Mouse (Mus musculus): ENCODE data around the gene Sec31a.

Gene Sec31a

DNA sequence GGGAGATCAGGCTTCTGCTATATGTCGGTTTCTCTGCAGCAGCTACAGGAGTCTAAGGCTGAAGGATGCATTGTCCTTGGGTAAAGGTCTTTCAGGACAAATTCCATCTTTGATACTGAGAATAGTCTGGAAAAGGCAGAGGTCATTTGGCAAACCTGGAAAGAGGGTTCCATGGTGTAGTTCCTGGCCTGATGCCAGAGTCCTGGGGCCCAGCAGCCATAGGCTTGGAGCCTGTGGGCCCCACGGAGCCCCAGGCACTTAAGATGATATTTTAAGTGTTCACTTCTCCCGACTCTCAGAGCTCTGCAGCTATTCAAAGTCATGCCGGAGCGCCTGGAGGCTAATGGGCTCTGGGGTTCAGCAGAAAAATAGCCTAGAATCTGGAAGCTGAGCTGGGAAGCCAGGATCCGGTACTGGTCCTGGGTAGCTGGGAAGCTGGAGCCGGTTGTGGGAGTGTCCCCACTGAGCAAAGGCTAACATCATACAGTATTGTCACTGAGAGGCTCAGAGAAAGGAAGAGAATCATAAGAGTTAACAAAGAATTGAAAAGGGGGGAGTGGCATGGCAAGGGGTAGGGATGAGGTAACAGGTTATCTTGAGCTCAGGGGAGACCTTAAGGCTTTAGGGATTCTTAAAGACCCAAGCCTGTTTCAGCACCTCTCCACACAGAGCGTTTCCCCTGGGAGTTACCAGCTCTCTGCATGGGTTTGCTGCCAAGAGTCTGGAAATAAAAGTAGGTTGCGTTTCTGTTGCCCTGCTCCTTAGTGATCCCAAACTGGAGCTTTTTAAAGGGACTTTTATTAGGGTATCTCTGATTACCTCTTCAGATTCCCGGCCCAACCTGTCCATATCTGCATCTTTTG, 62.8 kb downstream of the Sec31a start:
- DNase-seq (ENCODE audit: low read depth in 1 of 2, low spot score in 2 of 2) = no peak

DNA sequence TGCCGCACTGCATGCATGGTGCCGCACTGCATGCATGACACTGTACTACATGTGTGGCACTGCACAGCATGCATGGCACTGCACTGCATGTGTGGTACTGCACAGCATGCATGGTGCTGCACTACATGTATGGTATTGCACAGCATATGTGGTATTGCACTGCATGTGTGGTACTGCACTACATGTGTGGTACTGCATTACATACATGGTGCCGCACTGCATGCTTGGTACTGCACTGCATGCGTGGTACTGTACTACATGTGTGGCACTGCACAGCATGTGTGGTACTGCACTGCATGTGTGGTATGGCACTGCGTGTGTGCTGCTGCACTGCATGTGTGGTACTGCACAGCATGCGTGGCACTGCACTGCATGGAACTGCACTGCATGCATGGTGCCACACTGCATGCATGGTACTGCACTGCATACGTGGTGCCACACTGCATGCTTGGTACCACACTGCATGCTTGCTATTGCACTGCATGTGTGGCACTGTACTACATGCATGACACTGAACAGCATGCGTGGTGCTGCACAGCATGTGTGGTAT, 65.1 kb downstream of the Sec31a start:
- no peak for DNase-seq (ENCODE audit: low read depth in 1 of 2, low spot score in 2 of 2)

DNA sequence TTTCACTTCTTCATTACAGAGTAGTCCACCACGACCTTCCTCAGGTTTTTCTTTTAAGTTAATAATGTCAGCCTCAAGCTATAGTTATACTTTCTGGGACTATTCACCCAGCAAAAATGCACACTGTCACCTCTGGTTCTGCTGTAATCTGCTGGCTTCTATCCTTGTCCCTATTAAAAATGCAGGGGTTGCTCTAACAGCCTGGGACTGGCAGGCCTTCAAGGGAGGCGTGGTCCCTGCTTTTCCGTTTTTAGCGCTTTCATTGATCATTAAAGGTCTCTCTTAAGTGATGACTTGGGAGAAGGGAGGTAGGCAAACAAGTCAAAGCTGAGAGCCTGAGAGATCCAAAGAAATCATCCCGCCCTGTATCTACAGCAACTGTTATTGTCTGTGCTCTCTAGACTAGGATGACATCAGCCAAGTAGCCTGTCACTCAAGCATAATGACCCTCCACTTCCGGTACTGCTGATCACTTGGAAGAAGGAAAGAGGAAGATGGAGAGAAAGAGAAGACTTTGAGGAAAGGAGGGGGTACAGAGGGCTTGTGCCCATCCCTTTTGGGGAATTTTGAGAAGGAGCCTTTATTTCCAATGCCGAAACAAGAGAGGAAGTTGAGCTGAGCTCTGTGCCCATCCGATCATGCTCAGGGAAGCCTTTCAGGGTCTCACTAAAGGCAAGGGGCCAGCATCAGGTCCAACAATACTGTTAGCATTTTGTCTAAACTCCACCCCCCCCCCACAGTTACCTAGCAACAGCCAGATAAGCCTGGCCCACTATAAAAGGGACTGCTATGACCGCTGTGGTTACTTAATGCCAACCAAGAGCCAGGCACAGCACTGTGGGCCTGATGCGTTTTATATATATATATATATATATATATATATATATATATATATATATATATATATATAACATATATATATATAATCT, 66.5 kb downstream of the Sec31a start:
- DNase-seq (ENCODE audit: low read depth in 1 of 2, low spot score in 2 of 2) = no peak

DNA sequence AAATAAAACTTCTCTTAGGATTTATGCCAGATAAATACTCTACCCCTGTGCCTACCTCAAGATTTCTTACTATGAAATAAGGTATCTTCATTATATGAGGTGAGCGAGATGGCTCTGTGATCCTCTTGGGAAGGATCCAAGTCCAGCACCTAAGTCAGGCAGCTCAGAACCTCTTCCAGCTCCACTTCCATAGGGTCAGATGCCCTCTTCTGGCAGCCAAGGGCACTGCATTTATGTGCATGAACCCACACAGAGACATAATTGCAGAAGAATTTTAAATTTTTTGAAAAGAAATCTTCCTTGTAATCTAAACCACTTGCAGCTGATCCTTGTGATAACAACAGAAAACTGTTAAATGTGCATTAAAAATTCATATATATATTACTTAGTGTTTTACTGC, 70.9 kb downstream of the Sec31a start:
- DNase-seq (ENCODE audit: low read depth in 1 of 2, low spot score in 2 of 2) = no peak

DNA sequence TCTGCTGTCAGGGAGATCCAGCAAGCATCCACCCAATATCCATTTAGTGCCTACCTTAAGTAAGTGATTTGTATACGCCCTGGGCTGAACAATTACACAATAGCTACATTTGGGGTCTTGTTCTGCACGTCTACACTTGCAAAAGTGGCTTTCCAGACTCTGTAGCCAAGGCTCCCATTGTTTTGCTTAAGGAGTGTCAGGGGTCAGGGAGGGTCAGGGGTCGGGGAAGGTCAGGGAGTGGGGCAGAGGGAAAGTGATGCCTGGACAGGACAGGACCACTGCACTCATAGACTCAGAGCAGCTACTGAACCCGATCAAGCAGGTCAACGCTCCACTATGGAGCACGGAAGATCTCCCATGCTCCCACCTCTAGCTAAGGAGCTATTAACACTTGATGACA, 72.9 kb downstream of the Sec31a start:
- no peak for DNase-seq (ENCODE audit: low read depth in 1 of 2, low spot score in 2 of 2)

DNA sequence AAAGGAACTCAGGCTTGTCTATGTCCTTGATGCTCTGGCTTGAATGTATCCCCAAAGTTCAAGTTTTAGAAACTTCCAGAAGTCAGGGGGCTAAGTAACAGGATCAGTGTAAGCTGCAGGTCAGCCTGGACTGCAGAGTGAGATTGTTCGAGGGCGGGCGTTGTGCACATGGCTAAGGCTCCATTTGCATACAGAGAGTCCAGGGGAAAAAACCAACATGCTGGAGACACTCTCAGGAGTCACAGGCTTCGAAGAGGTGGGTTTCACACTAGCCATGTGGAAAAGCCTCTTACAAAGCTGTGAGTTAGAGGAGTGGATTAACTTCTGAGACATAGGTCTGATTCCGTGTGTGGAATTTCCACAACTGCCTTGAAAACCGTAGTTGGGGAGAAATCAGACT, 73.6 kb downstream of the Sec31a start:
- DNase-seq (ENCODE audit: low read depth in 1 of 2, low spot score in 2 of 2) = no peak

DNA sequence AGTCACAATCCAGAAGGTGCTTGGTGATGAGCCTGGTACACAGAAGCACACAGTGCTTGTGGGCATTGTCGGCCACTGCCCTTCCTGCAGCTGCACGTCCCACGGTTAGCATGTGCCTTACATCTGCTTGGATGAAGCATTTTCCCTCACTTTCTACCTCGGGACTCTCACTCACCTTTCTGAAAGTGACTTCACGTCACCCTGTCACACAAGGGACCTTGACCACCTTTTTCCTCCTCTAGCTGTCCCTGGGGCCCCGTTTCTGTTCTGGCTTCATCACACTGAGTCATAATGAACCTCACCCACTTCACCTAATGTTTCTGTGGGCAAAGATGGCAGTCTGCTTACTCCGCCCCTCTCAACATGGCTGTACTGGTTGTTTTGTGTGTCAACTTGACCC, 75.0 kb downstream of the Sec31a start:
- no peak for DNase-seq (ENCODE audit: low read depth in 1 of 2, low spot score in 2 of 2)

DNA sequence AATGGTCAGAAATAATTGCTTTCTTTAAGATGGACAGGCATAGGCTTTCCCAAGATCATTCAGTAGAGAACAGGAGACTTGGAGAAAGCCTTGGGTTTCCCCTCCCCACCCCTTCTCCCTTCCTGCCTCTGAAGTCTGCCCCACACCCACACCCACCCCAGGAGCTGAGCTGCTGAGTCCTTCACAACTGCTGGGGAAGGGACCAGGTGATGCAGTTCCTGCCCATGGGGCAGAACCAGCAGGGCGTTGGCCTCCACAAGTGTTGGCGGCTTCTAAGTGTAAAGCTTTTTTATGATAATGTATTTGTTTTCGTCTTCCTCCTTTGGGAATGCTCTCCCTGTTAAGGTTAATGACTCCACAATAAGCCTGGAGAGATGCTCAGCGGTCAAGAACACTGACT, 78.2 kb downstream of the Sec31a start:
- DNase-seq (ENCODE audit: low read depth in 1 of 2, low spot score in 2 of 2) = no peak

DNA sequence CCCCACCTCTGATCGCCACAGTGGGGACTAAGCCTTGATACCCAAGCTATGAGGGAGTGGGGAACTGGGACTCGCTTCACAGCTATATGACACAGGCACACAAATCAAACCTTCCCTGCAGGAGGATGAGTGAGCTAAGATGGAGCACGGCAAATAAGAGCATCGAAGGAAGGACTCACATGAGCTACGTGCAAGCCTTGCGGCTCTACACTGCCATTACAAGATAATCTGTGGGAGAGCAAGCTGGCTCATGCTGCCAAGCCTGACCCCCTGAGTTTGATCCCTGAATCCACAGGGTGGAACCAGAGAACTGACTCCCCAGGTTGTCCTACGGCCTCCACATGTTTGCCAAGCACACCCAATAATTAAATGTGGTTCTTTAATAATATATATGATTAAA, 79.2 kb downstream of the Sec31a start:
- no peak for DNase-seq (ENCODE audit: low read depth in 1 of 2, low spot score in 2 of 2)

DNA sequence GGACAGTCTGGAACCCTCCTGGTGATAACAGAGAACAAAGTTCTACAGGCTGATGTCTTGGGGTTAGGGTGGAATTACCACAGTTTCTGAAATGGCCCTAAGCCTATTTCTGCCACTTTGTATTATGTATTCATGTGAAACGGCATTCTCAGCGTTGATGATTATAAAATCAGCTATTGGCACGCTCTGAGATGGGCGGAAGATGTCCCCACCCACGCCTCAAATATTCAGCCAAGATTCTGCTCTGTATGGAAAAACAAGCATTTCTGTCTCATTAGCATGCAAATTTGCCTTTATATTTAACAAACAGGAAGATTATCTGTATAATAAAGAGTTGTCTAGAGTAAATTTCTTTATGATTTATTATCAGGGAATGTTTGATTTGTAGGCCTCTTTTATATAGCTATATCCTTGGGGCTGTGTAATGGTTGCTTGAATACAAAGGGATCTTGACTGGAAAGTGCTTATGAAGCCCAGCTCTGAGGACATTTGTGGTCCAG, 80.4 kb downstream of the Sec31a start:
- DNase-seq (ENCODE audit: low read depth in 1 of 2, low spot score in 2 of 2) = no peak

DNA sequence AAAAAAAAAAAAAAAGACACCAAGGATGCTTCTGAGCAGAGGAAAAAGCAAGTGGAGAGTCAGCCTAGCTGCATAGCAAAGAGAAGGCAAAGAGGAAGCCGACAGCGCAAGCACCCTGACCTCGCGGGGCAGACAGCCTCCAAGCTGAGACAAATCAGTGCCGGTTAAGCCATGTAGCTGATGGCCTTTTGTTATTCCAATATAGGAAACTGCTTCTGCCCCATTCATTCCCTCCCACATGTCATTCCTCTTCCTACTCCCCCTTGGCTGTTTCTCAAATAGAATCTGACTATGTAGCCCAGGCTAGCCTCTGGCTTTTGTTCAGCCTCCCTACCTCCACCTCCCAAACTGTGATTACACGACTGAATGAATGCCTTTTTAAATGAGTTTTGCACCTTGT, 81.3 kb downstream of the Sec31a start:
- DNase-seq (ENCODE audit: low read depth in 1 of 2, low spot score in 2 of 2) = no peak

DNA sequence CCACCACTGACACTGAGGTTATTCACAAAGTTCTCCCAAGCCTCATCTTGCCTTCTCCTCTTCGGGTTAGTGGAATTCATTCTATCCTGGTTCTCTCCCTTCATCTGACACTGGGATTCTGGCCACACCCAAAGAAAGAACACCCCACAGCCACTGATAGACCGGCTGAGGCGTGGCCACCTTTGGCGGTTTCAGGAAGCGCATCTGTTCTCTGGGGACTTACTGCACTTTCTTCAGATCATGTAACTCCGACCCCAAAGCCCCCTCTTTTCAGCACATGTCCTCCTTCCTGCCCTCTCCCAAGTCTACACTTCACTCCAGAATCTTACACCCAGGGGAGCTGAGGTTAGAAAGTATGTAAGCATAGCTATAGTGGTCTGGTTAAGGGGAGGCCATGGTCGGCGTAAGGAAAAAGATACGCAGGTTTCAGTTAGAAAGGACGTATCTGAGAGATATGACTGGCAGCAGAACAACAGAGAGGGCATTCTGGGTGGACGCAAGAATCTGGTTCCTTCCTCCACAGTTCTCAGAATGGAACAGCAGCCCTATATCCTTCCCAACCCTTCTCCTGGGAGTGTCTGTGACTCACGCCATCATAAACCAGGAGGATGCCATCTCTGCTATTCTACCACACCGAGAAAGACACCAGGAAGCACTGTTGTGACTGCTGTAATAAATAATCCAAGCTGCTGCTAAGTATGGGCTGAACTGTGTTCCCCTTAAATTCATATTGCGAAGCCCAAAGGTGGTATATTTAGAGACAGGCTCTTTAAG, 82.2 kb downstream of the Sec31a start:
- DNase-seq (ENCODE audit: low read depth in 1 of 2, low spot score in 2 of 2) = no peak

DNA sequence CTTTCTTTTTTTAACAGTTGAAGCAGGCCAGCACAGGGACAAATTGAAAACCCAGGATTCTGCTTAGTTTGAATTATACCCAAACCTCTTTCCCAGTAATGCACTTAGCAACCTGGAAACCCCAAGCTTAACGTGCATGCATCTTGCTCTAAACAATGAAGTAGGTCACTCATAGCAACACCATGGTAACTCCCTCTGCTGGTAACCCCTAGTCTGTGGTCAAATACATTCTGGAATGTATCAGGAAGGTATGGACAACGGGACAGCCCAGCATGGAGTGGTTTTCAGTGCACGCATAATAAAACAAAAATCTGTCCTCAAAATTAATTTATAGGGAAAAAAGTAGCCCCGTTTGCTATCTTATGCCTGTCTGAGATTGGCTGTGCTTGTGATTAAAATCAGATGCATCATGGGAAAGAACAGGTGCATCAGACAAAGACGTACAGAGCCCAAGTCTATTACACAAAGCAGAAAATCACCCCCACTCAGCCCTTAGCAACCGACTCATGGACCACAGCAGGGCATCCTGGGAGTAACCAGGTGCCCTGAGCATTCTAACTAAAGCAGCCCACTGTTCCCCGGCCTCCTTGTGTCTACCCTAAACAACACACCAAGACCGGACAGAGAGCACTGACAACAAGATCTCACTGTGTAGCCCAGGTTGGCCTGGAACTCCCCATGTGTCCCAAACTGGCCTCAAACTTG, 83.6 kb downstream of the Sec31a start:
- no peak for DNase-seq (ENCODE audit: low read depth in 1 of 2, low spot score in 2 of 2)

DNA sequence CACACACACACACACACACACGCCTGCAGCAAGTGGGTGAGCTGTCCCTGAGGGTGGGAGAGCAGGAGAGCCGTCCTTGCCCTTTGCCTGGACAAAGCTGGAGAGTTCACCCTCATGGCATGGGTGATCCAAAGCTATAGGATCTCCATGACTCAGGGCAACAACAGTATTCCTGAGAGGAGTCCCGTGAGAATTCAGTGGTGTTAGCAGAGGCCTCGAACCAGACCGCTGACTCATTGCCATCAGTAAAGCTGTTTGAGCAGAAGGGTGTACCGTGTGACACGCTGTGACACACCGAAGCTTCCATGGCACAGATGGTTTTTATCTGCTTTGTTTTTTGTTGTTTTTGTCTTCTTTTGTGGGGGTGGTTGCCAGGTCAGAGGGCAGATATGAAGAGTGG, 84.4 kb downstream of the Sec31a start:
- DNase-seq (ENCODE audit: low read depth in 1 of 2, low spot score in 2 of 2) = no peak

DNA sequence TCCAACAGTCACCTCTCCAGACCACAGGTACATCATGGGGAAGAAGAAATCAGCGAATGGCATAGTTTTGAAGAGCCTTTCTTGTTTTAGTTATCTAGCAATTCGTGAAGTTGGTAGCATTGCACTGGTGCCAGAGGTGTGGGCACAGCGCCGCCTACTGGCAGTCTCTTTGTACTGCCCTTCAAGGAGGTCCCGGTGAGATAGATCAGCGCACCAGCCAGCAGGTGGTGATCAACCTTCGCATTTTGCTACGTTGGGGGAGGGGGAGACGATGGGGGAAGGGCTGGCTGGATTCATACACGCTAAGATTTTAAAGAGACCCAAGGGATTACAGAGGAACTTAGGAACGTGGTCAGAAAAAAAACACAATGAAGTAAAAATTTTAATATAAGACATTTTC, 94.0 kb downstream of the Sec31a start:
- peak; percentile 10 to 19 for DNase-seq (ENCODE audit: low read depth in 1 of 2, low spot score in 2 of 2)

DNA sequence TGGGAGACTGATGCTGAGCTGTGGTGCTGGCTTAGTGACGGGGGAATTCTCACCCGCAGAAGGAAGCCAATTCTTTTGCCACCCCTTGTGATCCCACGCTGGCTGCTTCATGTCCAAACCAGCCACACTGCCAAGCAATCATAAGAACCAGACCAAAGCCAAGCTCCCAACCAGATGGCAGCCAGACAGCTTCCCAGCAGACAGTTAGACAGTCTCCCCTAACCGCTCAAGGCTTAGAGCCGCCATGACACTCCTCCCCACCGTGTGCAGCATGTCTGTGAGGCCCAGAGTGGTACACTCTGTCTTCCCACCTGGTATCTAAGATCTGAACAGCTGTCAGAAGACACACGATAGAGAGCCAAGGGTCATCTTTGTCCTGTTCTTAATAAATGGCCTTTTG, 98.2 kb downstream of the Sec31a start:
- DNase-seq (ENCODE audit: low read depth in 1 of 2, low spot score in 2 of 2) = no peak

DNA sequence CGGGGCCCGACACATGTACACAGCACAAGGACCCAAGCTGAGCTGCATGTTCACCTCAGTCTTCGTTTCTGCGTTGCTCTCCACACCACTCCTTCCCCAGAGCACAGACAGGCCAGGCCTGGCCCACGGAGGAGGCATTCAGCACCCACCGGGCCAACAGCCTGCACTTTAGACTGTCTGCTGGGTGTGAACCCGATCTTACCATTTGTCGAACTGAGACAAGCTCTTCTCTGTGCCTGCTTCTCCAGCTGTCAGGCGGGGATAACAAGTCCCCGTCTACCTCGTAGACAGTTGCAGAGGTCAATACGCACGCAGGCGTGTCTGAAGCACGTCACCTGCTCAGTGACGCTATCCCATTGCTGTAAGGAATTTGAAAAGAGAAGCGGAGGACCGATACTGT, 99.0 kb downstream of the Sec31a start:
- no peak for DNase-seq (ENCODE audit: low read depth in 1 of 2, low spot score in 2 of 2)

DNA sequence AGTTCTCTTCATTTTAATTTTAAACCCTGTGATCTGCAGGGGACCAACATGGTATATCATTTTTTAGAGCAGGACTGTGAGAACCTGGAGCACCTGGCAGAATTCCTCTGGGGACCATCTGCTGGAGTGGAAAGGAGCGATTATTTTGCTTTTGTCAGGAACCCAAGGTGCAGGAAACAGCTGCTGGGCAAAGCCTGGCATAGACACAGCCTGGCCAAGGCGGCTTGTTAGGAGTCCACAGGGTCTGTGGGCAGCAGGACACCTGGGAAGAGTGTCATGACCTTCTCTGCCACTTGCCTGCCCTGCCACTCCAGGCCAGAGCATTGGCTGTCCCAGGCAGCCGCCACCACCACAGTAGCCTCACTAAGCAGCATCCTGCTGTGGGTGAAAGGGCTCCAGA, 100.4 kb downstream of the Sec31a start:
- DNase-seq (ENCODE audit: low read depth in 1 of 2, low spot score in 2 of 2) = no peak

DNA sequence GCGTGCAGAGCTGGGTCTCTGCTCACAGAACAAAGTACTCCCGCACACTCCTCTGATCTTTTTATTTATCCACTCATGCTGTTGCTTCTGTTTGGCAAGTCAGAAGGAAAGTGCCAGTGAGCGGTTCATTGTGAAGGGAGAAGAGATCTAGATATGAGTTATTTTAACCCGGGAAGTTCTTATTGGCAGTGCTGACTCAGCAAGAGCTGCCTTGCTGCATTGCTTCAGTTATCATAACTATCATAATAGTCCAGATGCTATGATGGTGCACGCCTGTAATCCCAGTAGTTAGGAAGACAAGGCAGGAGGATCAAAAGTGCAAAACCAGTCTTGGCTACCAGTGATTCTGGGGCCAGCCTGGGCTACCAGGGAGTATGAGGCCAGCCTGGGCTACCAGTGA, 103.6 kb downstream of the Sec31a start:
- DNase-seq (ENCODE audit: low read depth in 1 of 2, low spot score in 2 of 2) = no peak
